Mouse (Mus musculus) CH12.LX (cell line): ENCODE measurements around the gene Rnf123. TPM values are rescaled to one million over a fixed set of nuclear protein-coding genes. Genes with fewer than 3 reads are reported as not detected.

Experiments used
- DNase-seq: peaks from one replicate; pipeline ENCODE4 v3.0.0-alpha.2; 2013; ENCODE audit errors: extremely low read depth
- H3K27ac ChIP-seq: 2 replicates; pipeline ENCODE4 v1.5.1; 2012; ENCODE audit warnings: low read depth, mild to moderate bottlenecking, control low read depth, moderate library complexity; ENCODE audit not compliant: insufficient read depth
- H3K27me3 ChIP-seq: replicated peaks from 2 replicates; pipeline ENCODE3; 2012; ENCODE audit warnings: inconsistent platforms
- H3K36me3 ChIP-seq, 2 experiments: replicated peaks in 1 of 2; 2 replicates each; pipeline versions ENCODE3 to v1.6.1; 2012; ENCODE audit warnings: inconsistent platforms in 1 of 2, low read length in 1 of 2, mild to moderate bottlenecking in 1 of 2, mixed read lengths in 1 of 2, moderate library complexity in 1 of 2; ENCODE audit not compliant: control insufficient read depth in 1 of 2, insufficient read depth in 1 of 2
- H3K4me1 ChIP-seq, 2 experiments: 2 replicates each; pipeline ENCODE4 v1.6.1; 2012; ENCODE audit warnings: inconsistent platforms in 1 of 2, moderate library complexity in 1 of 2; ENCODE audit not compliant: insufficient read depth in 2 of 2, control insufficient read depth in 1 of 2
- H3K4me2 ChIP-seq: 2 replicates; pipeline ENCODE4 v1.6.1; 2012; ENCODE audit warnings: low read depth, mild to moderate bottlenecking, control low read depth; ENCODE audit not compliant: poor library complexity, insufficient read depth, severe bottlenecking
- H3K4me3 ChIP-seq, 3 experiments: fragments of 150-350 bp in 1 of 3; sonication (generic) in 1 of 3; replicated peaks in 1 of 3; 2 replicates each; pipeline versions ENCODE3 to v1.5.1; 2011 to 2012; ENCODE audit warnings: low read depth in 2 of 3, low read length in 2 of 3, mild to moderate bottlenecking in 2 of 3, moderate library complexity in 2 of 3, control low read depth in 1 of 3, improper control_type of control experiment in 1 of 3, inconsistent platforms in 1 of 3, mixed read lengths in 1 of 3; ENCODE audit not compliant: poor library complexity in 1 of 3
- H3K79me2 ChIP-seq: replicated peaks from 2 replicates; pipeline ENCODE4 v1.6.1; 2012; ENCODE audit warnings: mild to moderate bottlenecking, moderate library complexity; ENCODE audit not compliant: control insufficient read depth, poor library complexity, insufficient read depth, severe bottlenecking; ENCODE audit errors: extremely low read depth
- H3K9ac ChIP-seq: 2 replicates; pipeline ENCODE4 v1.6.1; 2012; ENCODE audit warnings: low read depth, mild to moderate bottlenecking, control low read depth, moderate library complexity; ENCODE audit not compliant: insufficient read depth
- H3K9me3 ChIP-seq: replicated peaks from 2 replicates; pipeline ENCODE3; 2012; ENCODE audit warnings: low read length, inconsistent platforms, mixed read lengths
- CHD1 ChIP-seq: IDR thresholded peaks from 2 replicates; pipeline ENCODE4 v1.6.1; 2012; ENCODE audit warnings: low read depth, low read length, improper control_type of control experiment, inconsistent platforms
- CHD2 ChIP-seq: IDR thresholded peaks from 2 replicates; pipeline ENCODE4 v1.6.1; 2011; ENCODE audit warnings: low read length, improper control_type of control experiment
- E2F4 ChIP-seq: IDR thresholded peaks from 2 replicates; pipeline ENCODE4 v1.6.1; 2011; ENCODE audit warnings: low read depth, low read length, improper control_type of control experiment; ENCODE audit not compliant: insufficient replicate concordance
- ELF1 ChIP-seq: IDR thresholded peaks from 2 replicates; pipeline ENCODE4 v1.6.1; 2014; ENCODE audit warnings: low read depth, mild to moderate bottlenecking, inconsistent platforms, low read length, improper control_type of control experiment
- ETS1 ChIP-seq: conservative IDR thresholded peaks from 2 replicates; pipeline ENCODE4 v1.6.1; 2012; ENCODE audit warnings: low read depth, mild to moderate bottlenecking, inconsistent platforms, low read length, improper control_type of control experiment, moderate library complexity
- GABPA ChIP-seq: IDR thresholded peaks from 2 replicates; pipeline ENCODE4 v1.6.1; 2012; ENCODE audit warnings: low read depth, low read length, improper control_type of control experiment, inconsistent platforms; ENCODE audit not compliant: insufficient replicate concordance
- IRF4 ChIP-seq: IDR thresholded peaks from 2 replicates; pipeline ENCODE4 v1.6.1; 2014; ENCODE audit warnings: low read depth, mild to moderate bottlenecking, inconsistent platforms, low read length, improper control_type of control experiment
- JUN ChIP-seq: IDR thresholded peaks from 2 replicates; pipeline ENCODE4 v1.6.1; 2011; ENCODE audit warnings: low read depth, mild to moderate bottlenecking, low read length, improper control_type of control experiment, moderate library complexity; ENCODE audit not compliant: insufficient read depth
- KAT2A ChIP-seq: IDR thresholded peaks from 2 replicates; pipeline ENCODE4 v1.6.1; 2012; ENCODE audit warnings: low read length, improper control_type of control experiment, inconsistent platforms; ENCODE audit not compliant: insufficient replicate concordance
- MAX ChIP-seq: IDR thresholded peaks from 2 replicates; pipeline ENCODE4 v1.6.1; 2011; ENCODE audit warnings: low read length, improper control_type of control experiment
- MAZ ChIP-seq: IDR thresholded peaks from 2 replicates; pipeline ENCODE4 v1.6.1; 2012; ENCODE audit warnings: low read depth, mild to moderate bottlenecking, inconsistent platforms, low read length, improper control_type of control experiment, moderate library complexity
- MEF2A ChIP-seq: IDR thresholded peaks from 2 replicates; pipeline ENCODE4 v1.6.1; 2014; ENCODE audit warnings: low read depth, mild to moderate bottlenecking, inconsistent platforms, low read length, improper control_type of control experiment, borderline replicate concordance
- MXI1 ChIP-seq: IDR thresholded peaks from 2 replicates; pipeline ENCODE4 v1.6.1; 2011; ENCODE audit warnings: mild to moderate bottlenecking, low read depth, low read length, improper control_type of control experiment
- MYC ChIP-seq: IDR thresholded peaks from 2 replicates; pipeline ENCODE4 v1.6.1; 2011; ENCODE audit warnings: low read depth, mild to moderate bottlenecking, improper control_type of control experiment, low read length
- NELFE ChIP-seq: IDR thresholded peaks from 2 replicates; pipeline ENCODE4 v1.6.1; 2011; ENCODE audit warnings: low read depth, low read length, improper control_type of control experiment
- POLR2AphosphoS2 ChIP-seq: IDR thresholded peaks from 2 replicates; pipeline ENCODE4 v1.6.1; 2011; ENCODE audit warnings: low read depth, low read length, improper control_type of control experiment
- RAD21 ChIP-seq: IDR thresholded peaks from 2 replicates; pipeline ENCODE4 v1.6.1; 2011; ENCODE audit warnings: low read depth, mild to moderate bottlenecking, low read length, improper control_type of control experiment, moderate library complexity
- SIN3A ChIP-seq: IDR thresholded peaks from 2 replicates; pipeline ENCODE4 v1.6.1; 2012; ENCODE audit warnings: low read length, improper control_type of control experiment, inconsistent platforms
- SMC3 ChIP-seq: IDR thresholded peaks from 2 replicates; pipeline ENCODE4 v1.6.1; 2011; ENCODE audit warnings: low read depth, low read length, improper control_type of control experiment
- TCF12 ChIP-seq: IDR thresholded peaks from 2 replicates; pipeline ENCODE4 v1.6.1; 2014; ENCODE audit warnings: low read depth, mild to moderate bottlenecking, inconsistent platforms, low read length, improper control_type of control experiment
- UBTF ChIP-seq: IDR thresholded peaks from 2 replicates; pipeline ENCODE4 v1.6.1; 2012; ENCODE audit warnings: low read depth, mild to moderate bottlenecking, inconsistent platforms, low read length, improper control_type of control experiment, moderate library complexity
- USF1 ChIP-seq: IDR thresholded peaks from 2 replicates; pipeline ENCODE4 v1.6.1; 2014; ENCODE audit warnings: low read depth, mild to moderate bottlenecking, inconsistent platforms, low read length, improper control_type of control experiment
- USF2 ChIP-seq: conservative IDR thresholded peaks from 2 replicates; pipeline ENCODE4 v1.6.1; 2011; ENCODE audit warnings: low read depth, low read length, improper control_type of control experiment
- dilution Hi-C: fragments of 300-500 bp; cut with MboI; formaldehyde crosslinking; loops from 2 replicates; pipeline ENCODE4 v1.14.3; 2020; ENCODE audit warnings: low sequenced_read_pairs; ENCODE audit not compliant: extremely low pct_unique_long_range_greater_than_20kb, extremely low pct_ligation_motif_present
- in situ Hi-C: fragments of 300-500 bp; cut with MboI; formaldehyde crosslinking; loops from 3 replicates; pipeline ENCODE4 v1.14.3; 2019; ENCODE audit warnings: low sequenced_read_pairs, low pct_ligation_motif_present, low pct_unique_long_range_greater_than_20kb, mixed read lengths
- polyA plus RNA-seq: library from polyadenylated mRNA; unstranded; fragments of >175 nt; gene quantifications from 2 replicates; pipeline ENCODE4 v1.2.1, GENCODE M21; 2012; ENCODE audit warnings: low read depth; ENCODE audit not compliant: insufficient read length
- total RNA-seq, 2 experiments: library from RNA; depleted of rRNA; stranded (reverse); fragments of 300-350 nt in 1 of 2; fragments of >200 nt in 1 of 2; gene quantifications; 2 replicates each; pipeline ENCODE4 v1.2.3; 2012 to 2014

Rnf123 gene
- total and polyA plus RNA-seq, 3 experiments, result 10.0 to 50.0 (median 28.8) TPM

DNA sequence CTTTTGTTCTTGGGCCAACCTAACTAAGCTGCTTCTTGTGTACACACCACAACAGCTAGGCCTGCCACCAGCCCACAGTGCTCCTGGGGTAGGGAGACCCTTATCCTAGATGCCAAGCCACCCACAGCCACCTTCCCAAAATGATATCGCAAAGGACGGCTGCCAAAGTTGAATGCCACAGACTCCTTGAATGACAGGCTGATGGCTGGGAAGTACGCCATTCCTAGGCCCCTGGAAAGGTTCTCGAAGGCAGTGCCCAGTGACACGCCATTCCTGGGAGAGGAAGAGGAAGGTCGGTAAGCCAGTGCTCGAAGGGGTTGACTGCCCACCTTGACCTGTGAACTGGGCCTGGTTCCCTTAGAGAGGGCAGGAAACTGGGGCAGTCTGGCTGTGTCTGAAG lies 13.6 kb downstream of the Rnf123 start:
- H3K4me2 ChIP-seq, result no peak overlapping the region
- dilution Hi-C loops, result no loop called here
- H3K4me3 ChIP-seq, result no peak overlapping the region
- no peak for TF ChIP-seq ETS1
- no peak for TF ChIP-seq SMC3
- no peak for TF ChIP-seq USF1
- no peak for TF ChIP-seq TCF12
- no peak for TF ChIP-seq MEF2A
- TF ChIP-seq UBTF, result no peak
- no peak for TF ChIP-seq ELF1
- no peak for TF ChIP-seq CHD1
- no peak for TF ChIP-seq MYC
- TF ChIP-seq IRF4, result no peak
- TF ChIP-seq KAT2A, result no peak
- TF ChIP-seq RAD21, result no peak
- TF ChIP-seq SIN3A, result no peak
- H3K9ac ChIP-seq, result no peak overlapping the region
- in situ Hi-C loops, result loop anchor here (5.0 kb wide), 1 partner anchor 157 kb away; no protein-coding TSS in a partner anchor
- no peaks in the 10 kb centered on the region for H3K27me3 ChIP-seq
- peaks cover 80 to 95% of the 10 kb centered on the region in 2 experiments for H3K36me3 ChIP-seq
- no peaks in the 10 kb centered on the region for H3K79me2 ChIP-seq
- H3K27ac ChIP-seq, result no peak overlapping the region
- no peaks in the 10 kb centered on the region for H3K9me3 ChIP-seq
- H3K4me1 ChIP-seq, result no peaks in the 10 kb centered on the region
- no peak for DNase-seq

GRCm38 (mm10) chr9:108069007-108069406 lies 14.1 kb downstream of the Rnf123 start:
- DNase-seq, result no peak
- peaks cover 86 to 97% of the 10 kb centered on the region in 2 experiments for H3K36me3 ChIP-seq
- TF ChIP-seq CHD2 (no peak), KAT2A (no peak), NELFE (no peak), GABPA (no peak), USF2 (no peak), SIN3A (no peak), E2F4 (no peak), MAX (no peak), JUN (no peak), POLR2AphosphoS2 (no peak), ELF1 (no peak), TCF12 (no peak), RAD21 (no peak), MXI1 (no peak), MAZ (no peak)
- TF ChIP-seq, all 38 proteins: peak for 0
- Histone ChIP-seq H3K9ac (no peak overlapping the region), H3K27me3 (no peaks in the 10 kb centered on the region), H3K4me2 (no peak overlapping the region), H3K4me1 (no peaks in the 10 kb centered on the region), H3K9me3 (no peaks in the 10 kb centered on the region), H3K27ac (no peak overlapping the region), H3K79me2 (no peaks in the 10 kb centered on the region), H3K4me3 (no peak overlapping the region)
- dilution Hi-C loops (no loop called here), in situ Hi-C loops (loop anchor here (5.0 kb wide), 1 partner anchor 157 kb away; no protein-coding TSS in a partner anchor)
